Mouse (Mus musculus) frontal cortex, postnatal 36 days (tissue): ENCODE results near the gene Rnf222.
"Not testable (repeated sequence)": the region's sequence is repeated elsewhere in the genome, so short reads cannot be mapped to it uniquely, and the experiment has no call there.

Source experiments
- DNase-seq, 2 experiments: peaks; one replicate each; pipeline ENCODE4 v3.0.0; 2022; ENCODE audit warnings: low spot score in 2 of 2

Gene Rnf222

GRCm38 (mm10) chr11:68908846-68909503 lies 20.6 kb downstream of the Rnf222 start:
- no peak for DNase-seq

- DNase-seq = no peak
Observed at GRCm38 (mm10) chr11:68911531-68912177, 23.3 kb downstream of the Rnf222 start.

- DNase-seq = no peak
Observed at GRCm38 (mm10) chr11:68914566-68914965, 26.2 kb downstream of the Rnf222 start.

- no peak for DNase-seq
Observed at GRCm38 (mm10) chr11:68923191-68923590, 34.8 kb downstream of the Rnf222 start.

- DNase-seq = no peak
Observed at GRCm38 (mm10) chr11:68924749-68925148, 36.4 kb downstream of the Rnf222 start.

GRCm38 (mm10) chr11:68926981-68927380 lies 38.6 kb downstream of the Rnf222 start, which contains the start of gene Odf4:
TSS of gene Odf4 (minus strand) at chr11:68927081.
- DNase-seq = no peak

- no peak for DNase-seq
Observed at GRCm38 (mm10) chr11:68929947-68930346, 41.6 kb downstream of the Rnf222 start.

GRCm38 (mm10) chr11:68933885-68934507 lies 45.6 kb downstream of the Rnf222 start:
- no peak for DNase-seq

GRCm38 (mm10) chr11:68936951-68937350 lies 48.6 kb downstream of the Rnf222 start:
- not testable (repeated sequence) for DNase-seq

- peak; percentile 88 to 90 for DNase-seq
Observed at GRCm38 (mm10) chr11:68939451-68940304, 51.3 kb downstream of the Rnf222 start.

- no peak for DNase-seq
Observed at GRCm38 (mm10) chr11:68940516-68940915, 52.2 kb downstream of the Rnf222 start.

GRCm38 (mm10) chr11:68942731-68943130 lies 54.4 kb downstream of the Rnf222 start:
- no peak for DNase-seq

GRCm38 (mm10) chr11:68945245-68945644 lies 56.9 kb downstream of the Rnf222 start:
- DNase-seq = no peak
